Mouse (Mus musculus) forebrain, embryonic 11.5 days (tissue): ENCODE measurements around the gene Galnt10. TPM values are rescaled to one million over a fixed set of nuclear protein-coding genes. Genes with fewer than 3 reads are reported as not detected.

Source experiments
- ATAC-seq: fragments of 200-750 bp; cut with Nextera tagmentation; replicated peaks from 2 replicates; pipeline ENCODE4 v1.8.0; 2017; ENCODE audit warnings: moderate TSS enrichment; ENCODE audit not compliant: low FRiP score
- DNase-seq: peaks from one replicate; pipeline ENCODE4 v3.0.0-alpha.2; 2017; ENCODE audit warnings: low spot score
- H3K27ac ChIP-seq: fragments of 300-500 bp; sonication (generic); 2 replicates; pipeline ENCODE4 v1.5.1; 2014; ENCODE audit warnings: low read depth, low read length
- H3K27me3 ChIP-seq: fragments of 300-500 bp; sonication (generic); 2 replicates; pipeline ENCODE4 v1.6.1; 2014; ENCODE audit warnings: mild to moderate bottlenecking, low read length, mixed read lengths; ENCODE audit not compliant: control insufficient read depth, insufficient read depth
- H3K36me3 ChIP-seq: fragments of 300-500 bp; sonication (generic); 2 replicates; pipeline ENCODE4 v1.6.1; 2014; ENCODE audit warnings: mild to moderate bottlenecking, low read length, moderate library complexity, mixed read lengths; ENCODE audit not compliant: control insufficient read depth, insufficient read depth
- H3K4me1 ChIP-seq: fragments of 300-500 bp; sonication (generic); replicated peaks from 2 replicates; pipeline ENCODE4 v1.6.1; 2014; ENCODE audit warnings: low read length, mixed read lengths; ENCODE audit not compliant: control insufficient read depth, insufficient read depth
- H3K4me2 ChIP-seq: fragments of 300-500 bp; sonication (generic); 2 replicates; pipeline ENCODE4 v1.6.1; 2014; ENCODE audit warnings: low read depth, mild to moderate bottlenecking, low read length, moderate library complexity, mixed read lengths; ENCODE audit not compliant: severe bottlenecking
- H3K4me3 ChIP-seq: fragments of 300-500 bp; sonication (generic); 2 replicates; pipeline ENCODE4 v1.5.1; 2014; ENCODE audit warnings: low read depth, low read length
- H3K9ac ChIP-seq: fragments of 300-500 bp; sonication (generic); 2 replicates; pipeline ENCODE4 v1.6.1; 2014; ENCODE audit warnings: low read length
- H3K9me3 ChIP-seq: fragments of 300-500 bp; sonication (generic); 2 replicates; pipeline ENCODE4 v1.6.1; 2016; ENCODE audit warnings: low read length, mixed read lengths; ENCODE audit not compliant: control insufficient read depth
- WGBS: fragments of 180-500 bp; shearing (Covaris S2); extraction: QIAGEN DNeasy Blood & Tissue Kit; methylation state at CpG from one replicate; pipeline ENCODE4 v1.1.7; 2014; 5-methylcytosine and 5-hydroxymethylcytosine counted together
- polyA plus RNA-seq: library from polyadenylated mRNA; unstranded; fragments of >200 nt; fragmentation: Nextera tagmentation; extraction: Ambion mirVana; gene quantifications from 2 replicates; pipeline ENCODE4 v1.2.1, GENCODE M21; 2014

Gene Galnt10
- polyA plus RNA-seq, 1 experiment from 2014 or later = 18.1 TPM

GRCm38 (mm10) chr11:57827048-57827914 is 182.0 kb downstream of the Galnt10 start:
- ATAC-seq (peak; percentile 53; the same call in 1 of the 2 replicates), DNase-seq (peak; percentile 80)
- peaks cover 62% of the 10 kb centered on the region for H3K27me3 ChIP-seq
- no peak overlapping the region for H3K27ac ChIP-seq
- H3K4me2 ChIP-seq = peak overlapping the region; percentile 67
- peak overlapping the region; percentile 44 for H3K9ac ChIP-seq
- peaks cover 14% of the 10 kb centered on the region; the same call in 1 of the 2 replicates for H3K4me1 ChIP-seq
- WGBS = 1% methylated on average over 40 of the region's 41 CpGs
- H3K4me3 ChIP-seq = peak overlapping the region; percentile 27
- H3K9me3 ChIP-seq = no peaks in the 10 kb centered on the region
- H3K36me3 ChIP-seq = no peaks in the 10 kb centered on the region

DNA sequence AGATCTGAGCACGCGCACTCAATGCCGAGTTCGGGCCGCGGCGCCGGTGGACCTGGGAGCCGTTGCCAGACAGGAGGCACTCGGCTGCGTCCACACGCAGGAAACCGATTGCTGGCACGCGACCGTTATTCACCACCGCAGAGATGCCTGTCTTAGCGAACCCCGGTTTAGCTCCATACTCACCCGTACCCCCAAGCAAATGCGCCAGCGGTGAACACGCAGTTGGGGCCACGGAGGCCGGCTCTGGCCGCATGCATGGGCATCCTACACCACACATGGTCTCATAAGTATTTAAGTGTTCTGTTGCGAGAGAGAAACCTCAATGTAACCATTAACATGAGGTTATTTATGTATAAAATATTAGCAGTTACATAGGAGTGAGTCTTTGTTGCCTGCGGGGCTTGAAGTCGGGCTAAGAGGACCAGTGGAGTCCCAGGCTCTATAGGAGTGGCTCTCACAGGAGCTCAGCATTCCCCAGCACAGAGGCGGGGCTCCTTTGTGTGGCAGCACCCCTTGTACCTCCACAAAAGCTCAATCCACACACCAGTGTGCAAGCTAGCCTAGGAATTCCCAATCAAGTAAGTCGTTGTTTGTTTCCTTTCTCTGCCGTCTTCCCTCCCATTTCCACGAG is 182.8 kb downstream of the Galnt10 start:
- no peaks in the 10 kb centered on the region for H3K36me3 ChIP-seq
- under 1% methylated on average over 33 of the region's 33 CpGs for WGBS
- peaks cover 14% of the 10 kb centered on the region; the same call in 1 of the 2 replicates for H3K4me1 ChIP-seq
- peak overlapping the region; percentile 27 for H3K4me3 ChIP-seq
- ATAC-seq = 0 out of 2 replicates have a peak, but pooled peaks have one; percentile 34
- no peaks in the 10 kb centered on the region for H3K9me3 ChIP-seq
- no peak overlapping the region for H3K27ac ChIP-seq
- peak; percentile 72 for DNase-seq
- H3K9ac ChIP-seq = peak overlapping the region; percentile 44
- peaks cover 70% of the 10 kb centered on the region for H3K27me3 ChIP-seq
- H3K4me2 ChIP-seq = peak overlapping the region; percentile 67

- WGBS = under 1% methylated on average over 53 of the region's 53 CpGs
- no peaks in the 10 kb centered on the region for H3K36me3 ChIP-seq
- peaks cover 14% of the 10 kb centered on the region; the same call in 1 of the 2 replicates for H3K4me1 ChIP-seq
- H3K9ac ChIP-seq = no peak overlapping the region
- no peak overlapping the region for H3K27ac ChIP-seq
- ATAC-seq (no peak), DNase-seq (peak; percentile 66)
- no peak overlapping the region for H3K4me3 ChIP-seq
- H3K9me3 ChIP-seq = no peaks in the 10 kb centered on the region
- H3K27me3 ChIP-seq = peaks cover 81% of the 10 kb centered on the region
- H3K4me2 ChIP-seq = peak overlapping the region; percentile 8; the same call in 1 of the 2 replicates
These were observed 184.0 kb downstream of the Galnt10 start for GRCm38 (mm10) chr11:57828955-57829870.

GRCm38 (mm10) chr11:57829871-57830775 is 184.9 kb downstream of the Galnt10 start:
- no peak overlapping the region for H3K9ac ChIP-seq
- peaks cover 14% of the 10 kb centered on the region; the same call in 1 of the 2 replicates for H3K4me1 ChIP-seq
- no peaks in the 10 kb centered on the region for H3K36me3 ChIP-seq
- WGBS = 7% methylated on average over 17 of the region's 17 CpGs
- no peak overlapping the region for H3K27ac ChIP-seq
- no peaks in the 10 kb centered on the region for H3K9me3 ChIP-seq
- peak; percentile 63 for DNase-seq
- H3K4me2 ChIP-seq = no peak overlapping the region
- H3K27me3 ChIP-seq = peaks cover 89% of the 10 kb centered on the region
- no peak overlapping the region for H3K4me3 ChIP-seq
- ATAC-seq = no peak

GRCm38 (mm10) chr11:57831281-57831781 is 186.1 kb downstream of the Galnt10 start:
- Histone ChIP-seq H3K27ac (no peak overlapping the region), H3K4me3 (no peak overlapping the region), H3K4me1 (peaks cover 14% of the 10 kb centered on the region; the same call in 1 of the 2 replicates), H3K27me3 (peaks cover 95% of the 10 kb centered on the region), H3K4me2 (no peak overlapping the region), H3K36me3 (no peaks in the 10 kb centered on the region), H3K9me3 (no peaks in the 10 kb centered on the region), H3K9ac (no peak overlapping the region)
- ATAC-seq = no peak
- 1% methylated on average over 31 of the region's 31 CpGs for WGBS
- DNase-seq = peak; percentile 68

GRCm38 (mm10) chr11:57831861-57832260 is 186.6 kb downstream of the Galnt10 start:
- WGBS = 0% methylated on average over 16 of the region's 16 CpGs
- DNase-seq (peak; percentile 58), ATAC-seq (no peak)
- no peaks in the 10 kb centered on the region for H3K36me3 ChIP-seq
- no peak overlapping the region for H3K27ac ChIP-seq
- no peaks in the 10 kb centered on the region for H3K9me3 ChIP-seq
- H3K27me3 ChIP-seq = peaks cover 96% of the 10 kb centered on the region
- H3K4me3 ChIP-seq = no peak overlapping the region
- H3K9ac ChIP-seq = no peak overlapping the region
- peaks cover 14% of the 10 kb centered on the region; the same call in 1 of the 2 replicates for H3K4me1 ChIP-seq
- no peak overlapping the region for H3K4me2 ChIP-seq

DNA sequence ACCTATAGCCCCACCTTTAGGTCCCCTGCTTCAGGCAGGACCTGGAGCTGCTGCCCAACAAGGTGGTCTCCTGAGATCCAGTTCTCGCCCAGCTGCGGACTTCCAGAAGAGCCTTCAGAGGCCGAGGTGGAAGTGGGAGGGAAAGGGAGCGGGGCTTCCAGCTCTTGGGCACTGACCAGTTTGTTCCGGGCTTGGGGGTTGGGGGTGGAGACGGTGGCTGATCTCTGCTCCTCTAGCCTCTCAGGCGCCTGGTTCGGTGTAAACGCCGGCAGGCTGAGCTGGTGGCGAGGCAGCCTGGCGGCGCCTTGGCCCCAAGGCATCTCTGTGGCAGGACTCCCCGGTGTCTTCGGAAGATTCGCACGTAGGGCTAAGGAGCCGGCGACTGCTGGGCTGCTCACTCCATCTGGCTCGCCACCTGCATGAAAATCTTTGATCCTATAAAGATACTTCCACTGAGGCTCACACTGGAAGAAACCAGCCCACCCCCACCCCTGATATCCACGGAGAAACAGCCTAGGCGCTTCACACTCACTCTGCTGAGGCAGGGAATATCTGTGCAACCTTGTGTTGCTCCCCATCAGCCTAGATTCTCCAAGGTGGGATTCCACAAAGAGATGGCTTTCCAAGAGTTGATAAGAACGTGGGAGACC is 187.4 kb downstream of the Galnt10 start, which contains the start of gene Hand1:
Hand1 (minus strand) TSS at position 267 of the 650 bp plus-strand sequence.
- ATAC-seq (no peak), DNase-seq (peak; percentile 60)
- Histone ChIP-seq H3K36me3 (no peaks in the 10 kb centered on the region), H3K4me2 (no peak within 1 kb of the TSS), H3K4me3 (no peak within 1 kb of the TSS), H3K9ac (no peak within 1 kb of the TSS), H3K27me3 (peaks cover 95% of the 10 kb centered on the region), H3K9me3 (no peaks in the 10 kb centered on the region), H3K27ac (no peak within 1 kb of the TSS), H3K4me1 (peaks cover 11% of the 10 kb centered on the region; the same call in 1 of the 2 replicates)
- 1% methylated on average over 23 of the region's 23 CpGs for WGBS
